Mouse (Mus musculus) gastrocnemius, postnatal 25 days (tissue): Measurements from ENCODE around the gene Fam214b. TPM values are rescaled to one million over a fixed set of nuclear protein-coding genes. Genes with fewer than 3 reads are reported as not detected.

Experiments used
- DNase-seq: peaks from one replicate; pipeline ENCODE4 v3.0.0; 2022
- total RNA-seq, 2 experiments: library from RNA; stranded (reverse); gene quantifications; 1 replicate in 1 of 2; 2 replicates in 1 of 2; pipeline ENCODE4 v1.2.3; 2021

The Fam214b gene
- total RNA-seq, 2 experiments from 2014 or later = 18.7 to 33.5 TPM

DNA sequence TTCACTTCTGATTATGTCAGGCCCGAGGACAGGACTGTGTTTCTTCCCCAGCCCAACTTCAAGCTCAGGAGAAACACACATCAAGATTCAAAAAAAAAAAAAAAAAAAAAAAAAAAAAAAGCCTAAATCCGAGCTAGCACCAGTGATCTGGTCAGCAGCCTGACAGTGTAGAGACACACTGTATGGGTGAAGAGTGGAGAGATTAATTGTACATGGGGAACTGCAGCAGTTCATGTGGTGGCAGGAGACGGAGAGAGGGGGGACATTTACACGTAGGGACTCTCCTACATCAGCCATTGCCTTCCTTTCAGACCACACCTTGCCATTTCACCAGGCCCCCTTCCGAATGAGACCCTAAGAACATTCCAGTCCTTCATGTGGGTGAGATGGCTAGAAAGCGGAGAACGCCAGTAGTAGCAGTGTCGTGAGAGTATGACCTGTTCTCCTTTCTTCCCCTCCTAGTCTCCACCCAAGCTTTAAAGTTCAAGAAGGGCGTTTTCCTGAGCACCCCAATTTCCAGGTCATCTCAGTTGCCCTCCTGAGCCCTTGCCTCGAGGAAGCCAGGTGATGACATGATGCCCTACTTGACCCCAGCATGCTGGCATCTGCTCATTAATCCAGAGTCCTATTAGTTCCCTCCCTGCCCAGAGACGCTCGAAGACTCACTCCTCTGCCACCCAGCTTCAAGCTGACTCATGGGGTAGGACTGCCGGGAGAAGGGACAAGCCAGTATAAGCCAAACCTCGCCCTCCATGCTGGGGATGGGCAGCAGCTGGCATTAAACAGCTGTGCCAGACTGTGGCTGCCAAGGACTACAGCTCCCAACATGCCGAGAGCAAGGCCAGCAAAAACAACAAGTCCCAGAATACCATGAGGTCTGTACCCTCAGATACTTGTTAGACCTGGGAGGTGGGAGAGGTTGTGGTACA is 7.2 kb downstream of the Fam214b start:
- peak; percentile 66 for DNase-seq

- no peak for DNase-seq
Observed at GRCm38 (mm10) chr4:43037860-43038566, 8.0 kb downstream of the Fam214b start.

GRCm38 (mm10) chr4:43036356-43036755 is 9.7 kb downstream of the Fam214b start:
- no peak for DNase-seq

- DNase-seq = no peak
Observed at GRCm38 (mm10) chr4:43035851-43036250, 10.2 kb downstream of the Fam214b start.

DNA sequence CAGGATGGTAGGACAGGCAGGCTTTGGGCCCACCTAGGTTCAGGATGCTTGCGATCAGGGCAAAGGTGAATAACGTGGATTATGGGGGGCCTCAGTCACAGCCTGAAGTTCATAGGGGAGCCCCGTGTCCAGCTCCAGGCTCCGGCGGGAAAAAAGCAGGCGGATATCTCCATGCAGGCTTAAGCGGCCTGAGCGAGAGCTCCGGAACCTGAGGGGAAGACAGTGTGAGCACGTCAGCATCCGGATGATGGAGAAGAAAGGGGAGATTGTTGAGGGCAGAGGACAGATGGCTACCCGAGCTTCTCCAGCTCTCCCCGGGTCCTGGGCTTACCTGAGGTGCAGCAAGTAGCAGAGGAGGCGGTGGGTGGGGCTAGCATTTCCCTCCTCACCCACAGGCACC is 12.5 kb downstream of the Fam214b start:
- DNase-seq = no peak

DNA sequence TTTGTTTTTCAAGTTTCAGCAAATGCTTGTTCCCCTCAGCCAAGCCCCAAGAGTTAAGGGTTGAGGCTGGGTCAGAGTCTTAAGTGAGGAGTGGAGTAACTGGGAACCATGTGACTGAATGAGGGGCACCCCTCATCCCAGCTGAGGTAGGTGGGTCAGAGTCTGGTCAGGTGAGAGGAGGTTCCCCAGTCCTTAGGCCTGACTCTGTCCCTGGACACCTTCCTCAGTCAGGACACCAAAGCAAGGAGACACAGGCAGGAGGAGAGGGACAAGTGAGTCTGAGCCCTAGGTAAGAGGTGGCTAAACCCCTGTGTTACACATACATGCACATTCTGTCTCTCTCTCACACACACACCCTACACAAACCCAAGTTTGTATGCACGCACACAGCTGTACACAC is 13.5 kb downstream of the Fam214b start:
- DNase-seq = no peak

DNA sequence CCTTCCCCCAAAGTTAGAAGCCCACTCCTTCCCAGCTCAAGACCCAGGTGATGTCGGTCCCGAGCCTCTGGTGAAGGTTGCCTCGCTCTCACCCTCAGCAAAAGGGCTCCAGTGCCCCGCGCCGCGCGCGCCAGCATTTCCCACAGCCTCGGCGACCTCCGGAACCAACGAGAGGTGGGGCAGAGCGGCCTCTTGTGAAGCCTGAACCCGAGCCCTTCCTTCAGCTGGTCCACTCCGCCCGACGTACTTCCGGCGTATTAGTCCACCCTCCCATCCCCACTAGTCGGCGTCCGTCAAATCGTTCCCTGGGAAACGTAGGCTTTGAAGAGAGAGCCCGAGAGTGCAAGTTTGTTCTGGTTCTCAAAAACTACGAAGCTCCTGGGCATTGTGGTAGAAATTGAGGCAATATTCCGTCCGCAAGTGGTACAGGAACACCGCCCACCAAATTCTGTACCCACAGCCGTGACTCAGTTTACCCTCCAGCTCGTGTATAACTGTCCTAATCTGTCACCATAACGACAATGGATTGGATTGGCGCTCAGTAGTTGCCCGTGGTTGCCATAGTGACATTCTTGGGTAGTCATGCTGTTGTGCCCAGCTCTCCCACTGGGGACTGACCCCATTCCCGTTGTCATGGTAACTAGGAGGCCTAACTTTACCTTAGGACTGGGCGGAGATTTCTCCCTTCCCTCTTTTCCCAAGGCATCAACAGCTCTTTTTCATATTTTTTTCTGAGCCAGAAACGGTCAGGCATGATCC is 14.6 kb downstream of the Fam214b start, which contains the start of gene Stoml2:
Gene Stoml2, minus strand, starts transcription at position 474 of the 759 bp plus-strand sequence.
- peak; percentile 88 for DNase-seq

DNA sequence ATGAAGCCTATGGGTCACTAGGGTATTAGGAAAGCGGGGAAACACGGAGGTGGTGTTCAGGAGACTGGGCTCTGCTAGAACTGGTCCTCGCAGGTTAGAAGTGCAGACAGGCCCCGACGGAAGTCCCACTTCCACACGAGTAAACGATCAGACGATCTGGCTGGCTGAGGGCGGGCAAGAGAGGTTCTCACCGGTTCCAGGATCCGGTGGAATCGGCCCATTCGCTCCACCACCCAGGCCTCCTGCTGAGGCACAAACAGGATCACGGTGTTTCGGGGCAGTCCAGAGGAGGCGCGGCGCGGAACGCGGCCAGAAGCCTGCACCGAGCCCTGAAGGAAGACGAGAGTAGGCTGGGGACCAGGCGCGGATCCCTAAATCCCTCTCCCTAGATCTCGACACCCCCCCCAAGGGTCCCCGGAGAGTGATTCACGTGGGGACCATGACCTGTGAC is 15.2 kb downstream of the Fam214b start:
- DNase-seq = no peak

DNA sequence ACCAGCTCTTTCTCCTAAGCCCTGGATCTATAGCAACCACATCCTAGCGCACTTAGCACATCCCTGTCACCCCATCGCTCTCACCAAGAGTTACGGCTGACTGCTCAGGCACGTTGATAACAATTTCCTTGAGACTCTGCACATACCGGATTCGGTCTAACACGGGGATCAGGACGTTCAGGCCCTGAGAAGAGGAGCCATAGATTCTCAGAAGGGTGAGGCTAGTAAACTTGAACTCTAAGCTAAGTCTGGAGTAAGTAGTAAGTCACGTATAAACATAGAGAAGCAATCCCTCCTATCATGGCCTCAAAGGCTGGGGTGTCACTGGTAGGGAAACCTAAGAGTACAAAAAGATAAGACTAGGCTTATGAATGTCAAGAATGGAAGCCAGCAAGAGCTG is 15.7 kb downstream of the Fam214b start:
- no peak for DNase-seq

DNA sequence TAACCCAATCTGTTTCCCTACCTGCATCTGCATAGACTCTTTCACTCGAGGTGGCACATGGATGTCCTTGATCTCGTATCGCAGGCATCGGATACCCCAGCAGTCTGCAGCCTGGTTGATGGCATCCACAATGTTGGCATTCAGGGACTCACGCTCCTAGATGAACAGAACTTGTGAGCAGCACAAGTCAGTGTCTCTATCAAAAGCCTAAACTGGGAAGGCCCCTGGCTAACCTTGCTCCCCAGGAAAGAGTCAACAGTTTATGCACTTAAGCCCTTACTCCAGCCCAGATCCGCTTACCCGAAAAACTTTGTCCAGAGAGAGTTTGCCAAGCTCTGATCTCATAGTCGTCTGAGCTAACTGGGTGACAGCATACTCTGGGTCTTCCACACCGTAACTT is 16.3 kb downstream of the Fam214b start:
- no peak for DNase-seq

DNA sequence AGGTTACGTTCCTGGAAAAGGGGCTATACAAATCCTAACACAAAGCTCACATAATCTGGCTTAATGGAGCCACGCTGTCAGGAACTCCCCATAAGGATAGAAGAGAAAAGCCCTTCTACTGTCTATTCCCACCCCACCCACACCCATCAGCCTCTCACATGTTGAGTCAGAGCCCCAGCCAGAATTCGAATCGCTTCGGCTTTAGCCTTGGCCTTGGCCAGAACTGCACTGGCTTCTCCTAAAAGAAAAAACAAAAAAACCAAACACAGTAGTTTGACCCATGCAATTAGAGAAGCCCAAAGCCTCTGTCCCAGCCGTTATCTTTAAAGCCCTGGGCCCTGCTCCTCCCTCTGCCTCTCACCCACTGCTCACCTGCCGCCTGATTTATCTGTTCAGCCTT is 16.9 kb downstream of the Fam214b start:
- no peak for DNase-seq

GRCm38 (mm10) chr4:43025084-43025960 is 20.7 kb downstream of the Fam214b start, which contains the start of gene Pigo:
Gene Pigo, minus strand, starts transcription at chr4:43025819.
- DNase-seq = peak; percentile 89

DNA sequence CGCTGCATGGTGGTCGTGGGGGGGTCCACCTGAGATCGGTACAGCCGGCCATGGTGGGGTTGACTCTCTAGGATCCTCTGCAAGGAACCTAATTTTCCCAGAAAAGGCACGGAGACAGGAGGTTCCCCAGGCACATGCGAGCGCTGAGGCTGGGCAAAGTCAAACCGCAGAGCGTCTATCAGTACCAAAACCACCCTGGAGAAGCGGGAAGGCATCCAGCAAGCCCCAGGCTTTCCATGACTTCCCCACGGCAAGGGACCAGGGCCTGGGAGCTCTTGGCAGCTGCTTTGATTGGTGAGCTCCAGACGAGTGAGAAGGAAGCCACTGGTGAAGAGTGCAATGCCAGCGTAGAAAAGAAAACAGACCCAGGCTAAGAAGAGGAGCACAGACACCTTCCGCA is 21.3 kb downstream of the Fam214b start:
- DNase-seq = no peak

DNA sequence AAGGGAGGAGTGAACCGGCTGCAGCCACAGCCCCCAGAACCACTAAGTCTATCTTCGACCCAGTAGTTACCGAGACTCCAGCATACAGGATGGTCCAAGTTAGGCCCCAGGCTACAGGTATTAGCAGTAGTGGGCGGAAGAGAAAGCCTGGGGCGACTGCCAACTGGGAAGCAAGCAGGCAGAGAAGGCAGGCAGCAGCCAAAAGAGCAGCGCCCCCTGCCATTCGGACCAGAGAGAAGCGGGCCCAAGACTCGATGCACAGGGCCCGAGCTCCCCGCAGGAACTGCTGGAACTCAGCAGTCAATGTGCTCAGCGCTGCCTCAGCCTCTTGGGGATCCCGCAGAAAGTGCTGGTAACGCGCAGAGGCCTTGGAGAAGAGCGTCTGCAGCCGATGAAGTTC is 24.7 kb downstream of the Fam214b start:
- DNase-seq = no peak

DNA sequence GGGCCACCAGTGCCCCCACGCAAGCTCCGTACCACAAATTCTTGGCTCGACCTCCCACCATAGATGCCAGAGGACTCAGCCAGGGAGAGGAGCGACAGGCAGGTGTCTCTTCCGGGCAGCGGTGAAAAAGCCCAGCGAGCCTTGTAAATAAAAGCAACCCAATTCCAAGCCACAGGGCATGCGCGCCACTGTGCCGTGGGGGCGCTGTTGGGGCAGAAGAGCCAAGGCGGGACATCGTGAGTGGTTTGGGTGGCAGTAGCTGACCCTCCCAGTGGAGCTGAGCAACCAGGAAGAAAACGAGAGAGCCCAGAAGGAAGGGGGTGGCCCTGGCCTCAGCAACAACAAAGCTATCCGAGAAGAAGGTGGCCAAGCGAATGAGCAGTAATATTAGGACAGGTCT is 25.1 kb downstream of the Fam214b start:
- no peak for DNase-seq

DNA sequence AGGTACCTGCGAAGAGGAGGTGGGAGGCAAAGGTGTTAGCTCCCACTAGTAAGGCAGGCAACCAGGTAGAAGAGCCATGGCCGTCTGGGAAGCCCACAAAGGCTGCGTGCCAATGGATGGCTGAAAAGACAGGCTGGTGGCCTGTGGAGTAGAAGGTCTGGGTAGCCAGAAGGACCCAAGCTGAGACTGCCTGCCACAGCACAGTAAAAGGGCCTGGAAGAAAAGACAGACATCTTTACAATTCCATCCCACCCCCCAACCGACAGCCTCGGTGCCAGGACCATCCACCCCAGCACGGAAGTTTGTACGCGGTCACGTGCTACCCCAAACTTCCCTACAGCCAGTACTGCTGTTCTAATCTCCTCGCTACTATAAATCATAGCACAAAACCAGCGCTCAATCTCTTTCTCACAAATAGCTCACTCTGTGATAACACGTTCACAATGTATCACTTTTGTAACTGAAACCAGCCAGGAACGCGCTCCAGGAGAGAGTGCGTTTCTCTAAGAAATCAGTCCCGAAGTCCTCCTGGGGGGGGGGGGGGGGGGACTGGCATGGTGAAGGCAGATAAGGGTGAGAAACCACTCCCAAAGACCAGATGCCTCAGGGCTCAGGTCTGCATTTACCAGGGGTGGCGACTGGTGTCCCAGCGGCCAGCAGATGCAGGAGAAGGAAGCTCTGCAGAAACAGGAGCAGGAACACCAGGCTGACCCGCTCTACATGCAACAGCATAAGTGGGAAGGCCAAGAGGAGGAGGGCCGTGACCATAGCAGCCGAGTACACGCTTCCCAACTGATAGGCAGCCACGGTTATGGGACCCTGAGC is 26.2 kb downstream of the Fam214b start:
- DNase-seq = no peak

- DNase-seq = no peak
Observed at GRCm38 (mm10) chr4:43019176-43019575, 26.8 kb downstream of the Fam214b start.

- DNase-seq = no peak
Observed at GRCm38 (mm10) chr4:43018156-43018555, 27.9 kb downstream of the Fam214b start.

DNA sequence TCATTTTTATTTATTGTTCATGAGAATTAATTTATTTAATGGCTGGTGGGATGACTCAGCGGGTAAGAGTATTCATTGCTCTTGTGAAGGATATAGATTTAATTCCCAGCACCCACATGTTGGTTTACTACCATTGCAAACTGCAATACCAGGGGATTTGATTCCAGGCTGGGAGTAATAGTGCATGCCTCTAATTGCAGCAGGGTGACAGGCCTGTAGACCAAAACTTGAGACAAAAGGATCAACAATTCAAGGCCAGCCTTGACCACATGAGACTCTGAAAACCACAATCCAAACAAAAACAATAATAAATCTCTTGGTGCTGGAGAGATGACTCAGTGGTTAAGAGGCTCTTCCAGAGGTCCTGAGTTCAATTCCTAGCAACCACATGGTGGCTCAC is 33.9 kb downstream of the Fam214b start:
- DNase-seq = no peak
